Mouse (Mus musculus) cerebellum, adult 2 months (tissue): Measurements from ENCODE around the gene Lyl1. TPM values are rescaled to one million over a fixed set of nuclear protein-coding genes. Genes with fewer than 3 reads are reported as not detected.
A peak's percentile ranks its signal among the peaks of the same experiment; 100 is the strongest.

Experiments used
- DNase-seq, 2 experiments: peaks; one replicate each; pipeline ENCODE4 v3.0.0; 2021
- H3K27ac ChIP-seq: fragments of 200-500 bp; 2 replicates; pipeline ENCODE4 v1.5.1; 2012; ENCODE audit warnings: low read length, control low read depth, inconsistent platforms; ENCODE audit not compliant: insufficient read depth
- H3K27me3 ChIP-seq: fragments of 200-500 bp; 2 replicates; pipeline ENCODE4 v1.6.1; 2012; ENCODE audit warnings: inconsistent platforms, mild to moderate bottlenecking, low read length, moderate library complexity; ENCODE audit not compliant: control insufficient read depth, insufficient read depth
- H3K4me1 ChIP-seq: fragments of 200-500 bp; 2 replicates; pipeline ENCODE4 v1.6.1; 2011; ENCODE audit warnings: low read length; ENCODE audit not compliant: control insufficient read depth, insufficient read depth
- H3K4me3 ChIP-seq: fragments of 200-500 bp; replicated peaks from 2 replicates; pipeline ENCODE3; 2011; ENCODE audit warnings: mild to moderate bottlenecking, low read depth, low read length, control low read depth; ENCODE audit not compliant: insufficient read depth
- CTCF ChIP-seq: fragments of 200-500 bp; IDR thresholded peaks from 2 replicates; pipeline ENCODE4 v1.5.1; 2011; ENCODE audit warnings: low read depth, mild to moderate bottlenecking, control low read depth, low read length, moderate library complexity, borderline replicate concordance; ENCODE audit not compliant: insufficient read depth
- POLR2A ChIP-seq: fragments of 200-500 bp; IDR thresholded peaks from 2 replicates; pipeline ENCODE4 v1.6.1; 2011; ENCODE audit warnings: low read length, control low read depth, borderline replicate concordance; ENCODE audit not compliant: insufficient read depth
- WGBS: fragments of 180-500 bp; shearing (Covaris S2); methylation state at CpG from one replicate; pipeline ENCODE4 v1.1.7; 2018; 5-methylcytosine and 5-hydroxymethylcytosine counted together
- polyA plus RNA-seq: library from polyadenylated mRNA; depleted of rRNA; stranded (reverse); fragments of >200 nt; gene quantifications from 2 replicates; pipeline ENCODE4 v1.2.3, GENCODE M21; 2012

Gene Lyl1
- polyA plus RNA-seq, 1 experiment = 1.7 TPM

GRCm38 (mm10) chr8:84707267-84707883 lies 6.1 kb downstream of the Lyl1 start:
- no peak for DNase-seq
- 52% methylated on average over 22 of the region's 22 CpGs for WGBS
- H3K4me1 ChIP-seq = peaks cover 18% of the 10 kb centered on the region
- no peak for TF ChIP-seq POLR2A
- no peak for TF ChIP-seq CTCF
- no peak overlapping the region for H3K27ac ChIP-seq
- no peak overlapping the region for H3K4me3 ChIP-seq
- no peaks in the 10 kb centered on the region for H3K27me3 ChIP-seq

- Histone ChIP-seq H3K4me1 (peaks cover 18% of the 10 kb centered on the region), H3K4me3 (no peak overlapping the region), H3K27ac (no peak overlapping the region; the same call in 1 of the 2 replicates), H3K27me3 (no peaks in the 10 kb centered on the region)
- TF ChIP-seq POLR2A (no peak), CTCF (no peak)
- DNase-seq = no peak
- WGBS = 43% methylated on average over 15 of the region's 15 CpGs
Observed at GRCm38 (mm10) chr8:84708071-84708541, 6.8 kb downstream of the Lyl1 start.

GRCm38 (mm10) chr8:84708774-84709475 lies 7.7 kb downstream of the Lyl1 start:
- Histone ChIP-seq H3K4me1 (peaks cover 18% of the 10 kb centered on the region), H3K27me3 (no peaks in the 10 kb centered on the region), H3K27ac (0 out of 2 replicates have a peak overlapping the region, but pooled peaks have one; percentile 60), H3K4me3 (no peak overlapping the region)
- DNase-seq = peak; percentile 87 to 91
- TF ChIP-seq POLR2A = no peak
- peak; percentile 93 for TF ChIP-seq CTCF
- 11% methylated on average over 12 of the region's 12 CpGs for WGBS

- 37% methylated on average over 1 of the region's 1 CpGs for WGBS
- Histone ChIP-seq H3K4me1 (peaks cover 22% of the 10 kb centered on the region), H3K4me3 (no peak overlapping the region), H3K27ac (peak overlapping the region; percentile 60; the same call in 1 of the 2 replicates), H3K27me3 (no peaks in the 10 kb centered on the region)
- no peak for DNase-seq
- no peak for TF ChIP-seq POLR2A
- no peak for TF ChIP-seq CTCF
Observed at GRCm38 (mm10) chr8:84709931-84710330, 8.7 kb downstream of the Lyl1 start.

GRCm38 (mm10) chr8:84711312-84711711 lies 10.1 kb downstream of the Lyl1 start:
- 20% methylated on average over 3 of the region's 3 CpGs for WGBS
- Histone ChIP-seq H3K27ac (no peak overlapping the region), H3K4me1 (peaks cover 19% of the 10 kb centered on the region), H3K27me3 (no peaks in the 10 kb centered on the region), H3K4me3 (no peak overlapping the region)
- no peak for DNase-seq
- TF ChIP-seq POLR2A (no peak), CTCF (no peak)

- no peak overlapping the region for H3K27ac ChIP-seq
- peak in 1 of 2 experiments; percentile 49 for DNase-seq
- 27% methylated on average over 11 of the region's 11 CpGs for WGBS
- peaks cover 24% of the 10 kb centered on the region for H3K4me1 ChIP-seq
- H3K4me3 ChIP-seq = no peak overlapping the region
- no peaks in the 10 kb centered on the region for H3K27me3 ChIP-seq
- TF ChIP-seq POLR2A = no peak
- no peak for TF ChIP-seq CTCF
Observed at GRCm38 (mm10) chr8:84711933-84712758, 10.9 kb downstream of the Lyl1 start.

GRCm38 (mm10) chr8:84712759-84713120 lies 11.5 kb downstream of the Lyl1 start:
- no peak for DNase-seq
- Histone ChIP-seq H3K27me3 (no peaks in the 10 kb centered on the region), H3K4me1 (peaks cover 24% of the 10 kb centered on the region), H3K27ac (no peak overlapping the region), H3K4me3 (no peak overlapping the region)
- 33% methylated on average over 3 of the region's 3 CpGs for WGBS
- TF ChIP-seq POLR2A = no peak
- no peak for TF ChIP-seq CTCF

GRCm38 (mm10) chr8:84713381-84713780 lies 12.1 kb downstream of the Lyl1 start:
- Histone ChIP-seq H3K4me1 (peaks cover 25% of the 10 kb centered on the region), H3K27ac (peak overlapping the region; percentile 4; the same call in 1 of the 2 replicates), H3K27me3 (no peaks in the 10 kb centered on the region), H3K4me3 (no peak overlapping the region)
- TF ChIP-seq POLR2A (no peak), CTCF (no peak)
- no peak for DNase-seq
- WGBS = 44% methylated on average over 4 of the region's 4 CpGs
